Mouse (Mus musculus): ENCODE data around the gene Ccdc155. TPM values are rescaled to one million over a fixed set of nuclear protein-coding genes. Genes with fewer than 3 reads are reported as not detected.
A peak's percentile ranks its signal among the peaks of the same experiment; 100 is the strongest.
"Not testable (repeated sequence)": the region's sequence is repeated elsewhere in the genome, so short reads cannot be mapped to it uniquely, and the experiment has no call there.

Ccdc155 gene
- total RNA-seq, 2 experiments from 2014 or later, result 0.29 TPM; not detected in 1

DNA sequence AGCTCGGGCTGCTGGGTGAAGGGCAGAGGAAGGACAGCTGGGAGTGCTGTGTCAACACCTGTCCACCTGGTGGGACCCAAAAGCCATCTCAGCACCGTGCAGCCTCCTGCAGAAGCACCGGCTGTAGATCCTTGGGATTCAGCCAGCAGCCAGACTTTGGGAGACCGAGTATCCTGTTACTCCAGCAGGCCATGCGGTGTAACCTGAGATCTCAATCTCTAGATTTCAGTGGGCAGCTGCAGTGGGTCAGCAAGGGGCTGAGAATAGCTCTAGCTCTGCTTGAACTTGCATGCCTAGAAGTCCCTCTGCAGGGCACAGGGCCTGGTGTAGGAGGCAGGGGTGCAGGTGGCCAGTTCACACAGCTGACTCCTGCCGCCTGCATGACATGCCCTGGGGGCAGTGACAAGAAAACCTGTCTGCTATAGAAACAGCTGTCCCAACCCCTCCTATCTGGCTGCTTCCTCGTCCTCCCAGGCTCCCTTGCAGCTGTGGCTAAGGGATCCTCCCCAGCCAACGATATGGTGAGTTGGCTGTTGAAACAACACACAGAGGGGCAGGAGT is 12.8 kb downstream of the Ccdc155 start:
- no peak for DNase-seq (ENCODE audit: low spot score in 2 of 2)

- DNase-seq (ENCODE audit: low spot score in 2 of 2), result no peak
These were observed 13.5 kb downstream of the Ccdc155 start for GRCm38 (mm10) chr7:45191161-45191560.

GRCm38 (mm10) chr7:45190186-45190585 is 14.5 kb downstream of the Ccdc155 start:
- no peak for DNase-seq (ENCODE audit: low spot score in 2 of 2)

DNA sequence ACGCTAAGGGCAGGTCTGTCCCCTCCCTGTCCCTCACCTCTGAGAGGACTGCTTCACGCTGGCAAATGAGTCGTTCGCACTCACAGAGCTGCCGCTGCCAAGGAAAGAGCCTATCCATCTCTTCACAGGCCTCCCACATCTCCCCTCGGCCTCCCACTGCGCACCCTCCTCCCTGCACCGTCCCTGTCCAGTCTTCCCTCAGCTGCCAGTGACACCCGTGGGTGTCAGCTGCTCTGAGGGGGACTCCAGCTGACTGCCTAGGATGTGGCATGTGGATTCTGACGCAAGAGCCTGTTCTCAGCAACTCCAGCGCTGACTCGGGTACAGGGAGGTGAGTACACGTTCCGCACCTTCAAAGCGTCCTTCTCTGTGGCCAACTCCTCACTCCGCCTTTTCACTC is 15.1 kb downstream of the Ccdc155 start:
- DNase-seq (ENCODE audit: low spot score in 2 of 2), result no peak

DNA sequence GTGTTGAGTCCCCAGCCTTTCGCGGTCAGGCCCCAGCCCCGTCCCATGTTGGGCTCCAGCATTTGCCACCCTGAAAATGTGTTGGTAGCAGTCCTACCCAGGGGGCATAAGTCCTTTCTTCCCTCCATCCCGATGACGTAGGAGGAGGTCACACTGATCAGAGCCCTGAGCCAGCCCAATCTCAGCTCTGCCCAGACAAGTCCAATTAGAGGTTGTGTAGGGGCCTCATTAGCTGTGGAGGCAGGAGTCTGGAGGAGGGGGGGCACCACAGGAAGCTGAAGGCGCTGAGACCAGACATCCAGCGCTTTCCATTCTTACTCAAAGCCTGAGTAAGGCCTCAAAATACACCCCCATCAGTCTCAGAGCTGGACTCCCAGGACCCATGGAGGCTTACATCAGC is 18.8 kb downstream of the Ccdc155 start:
- DNase-seq (ENCODE audit: low spot score in 2 of 2), result no peak

- no peak for DNase-seq (ENCODE audit: low spot score in 2 of 2)
These were observed 21.0 kb downstream of the Ccdc155 start for GRCm38 (mm10) chr7:45183672-45184071.

DNA sequence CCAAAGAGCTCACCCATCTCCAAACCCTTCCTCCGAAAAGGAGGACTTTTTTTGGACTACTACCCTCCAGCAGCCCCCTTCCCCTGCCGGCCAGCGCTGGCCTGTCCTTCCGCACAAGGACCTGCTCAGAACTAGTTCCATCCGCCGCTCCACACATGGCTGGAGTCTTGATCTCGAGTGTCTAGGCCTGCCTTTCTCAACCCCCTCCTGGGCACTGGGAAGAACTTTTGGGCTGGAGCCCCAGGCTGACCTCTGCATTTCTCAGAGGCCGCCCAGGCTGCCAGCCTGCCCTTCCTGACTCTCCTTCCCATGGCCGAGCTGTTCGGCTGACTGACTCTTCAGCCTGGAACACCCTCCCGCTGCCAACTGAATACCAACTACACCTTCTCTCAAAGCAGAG is 22.1 kb downstream of the Ccdc155 start:
- DNase-seq (ENCODE audit: low spot score in 2 of 2), result no peak

DNA sequence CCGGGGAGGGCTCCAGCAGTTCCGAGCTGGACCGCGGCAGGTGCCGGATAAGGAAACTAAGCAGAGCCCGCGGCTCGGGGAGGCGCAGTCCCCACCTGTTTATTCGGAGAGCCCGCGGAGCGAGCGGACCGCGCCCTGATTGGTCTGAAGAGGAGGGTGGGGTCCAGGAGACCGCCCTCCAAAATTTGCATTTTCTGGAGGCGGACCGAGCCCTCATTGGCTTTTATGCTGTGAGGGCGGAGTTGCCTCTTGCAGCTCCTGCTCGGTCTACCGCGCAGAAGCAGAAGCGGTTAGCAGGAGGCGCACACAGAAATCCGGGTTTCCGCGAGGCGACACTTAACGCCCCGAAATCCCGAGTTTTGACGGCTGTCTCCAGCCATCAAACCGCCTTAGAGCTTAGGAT is 22.5 kb downstream of the Ccdc155 start:
- peak; percentile 76 to 79 for DNase-seq (ENCODE audit: low spot score in 2 of 2)

- DNase-seq (ENCODE audit: low spot score in 2 of 2), result no peak
These were observed 23.2 kb downstream of the Ccdc155 start for GRCm38 (mm10) chr7:45181540-45181939.

GRCm38 (mm10) chr7:45180896-45181477 is 23.7 kb downstream of the Ccdc155 start, which contains the start of gene Pth2:
Gene Pth2, plus strand, starts transcription at chr7:45180995.
- DNase-seq (ENCODE audit: low spot score in 2 of 2), result no peak

DNA sequence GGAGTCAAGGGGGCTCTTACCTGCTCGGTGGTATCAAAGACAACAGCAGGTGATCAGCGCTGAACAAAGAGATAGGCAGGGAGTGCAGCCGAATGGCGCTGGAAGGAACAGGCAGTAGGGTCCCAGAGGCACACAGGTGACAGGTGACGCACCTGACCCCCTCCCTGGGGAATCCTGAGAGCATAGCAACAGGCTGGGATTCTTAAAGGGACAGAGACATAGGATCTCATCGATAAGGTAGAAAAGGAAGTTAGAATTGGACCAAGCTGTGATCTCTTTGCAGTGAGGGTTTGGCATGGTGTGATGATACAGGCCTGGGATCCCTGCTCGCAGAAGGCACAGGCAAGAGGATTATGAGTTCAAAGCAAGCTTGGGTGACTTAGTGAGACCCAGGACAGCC is 25.2 kb downstream of the Ccdc155 start, which contains the start of gene Gfy:
Gfy (minus strand) TSS at position 101 of the 400 bp plus-strand sequence.
- no peak for DNase-seq (ENCODE audit: low spot score in 2 of 2)

DNA sequence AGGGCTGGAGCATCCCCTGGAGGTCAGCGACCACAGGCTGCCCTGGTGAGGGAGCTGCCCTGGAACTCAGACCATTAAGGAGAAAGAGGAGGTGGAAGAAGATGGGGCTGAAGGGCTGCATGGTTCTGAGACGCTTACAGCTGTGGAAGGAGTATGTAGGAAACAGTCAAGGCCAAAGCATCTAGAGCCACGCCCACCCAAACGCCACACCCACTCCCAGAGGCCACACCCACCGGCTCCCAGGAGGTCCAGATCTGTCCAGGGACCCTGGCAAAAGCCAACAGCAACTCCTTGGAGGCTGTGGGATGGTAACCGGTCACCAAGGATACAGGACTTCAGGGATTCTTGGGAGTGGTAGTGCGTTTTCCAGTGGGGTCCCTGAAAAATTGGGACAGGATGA is 26.1 kb downstream of the Ccdc155 start:
- no peak for DNase-seq (ENCODE audit: low spot score in 2 of 2)

DNA sequence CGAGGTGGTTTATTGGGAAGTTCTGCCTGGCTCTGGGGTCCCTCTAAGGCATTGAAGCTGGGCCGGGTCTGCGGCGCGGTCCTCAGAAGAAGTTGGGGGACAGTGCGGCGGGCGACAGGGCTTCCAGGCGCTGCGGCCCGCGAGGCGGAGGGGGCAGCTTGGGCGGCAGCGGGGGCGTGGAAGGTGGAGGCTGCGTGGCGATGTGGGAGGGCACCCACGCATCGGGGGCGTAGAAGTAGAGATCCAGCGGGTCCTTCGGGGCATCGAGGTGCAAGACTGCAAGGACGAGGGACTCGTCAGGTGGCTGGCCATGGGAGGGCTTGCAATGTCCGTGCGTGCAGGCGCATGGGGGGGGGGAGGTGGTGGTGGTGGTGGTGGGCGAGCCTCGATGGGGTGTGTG is 28.3 kb downstream of the Ccdc155 start:
- DNase-seq (ENCODE audit: low spot score in 2 of 2), result no peak

DNA sequence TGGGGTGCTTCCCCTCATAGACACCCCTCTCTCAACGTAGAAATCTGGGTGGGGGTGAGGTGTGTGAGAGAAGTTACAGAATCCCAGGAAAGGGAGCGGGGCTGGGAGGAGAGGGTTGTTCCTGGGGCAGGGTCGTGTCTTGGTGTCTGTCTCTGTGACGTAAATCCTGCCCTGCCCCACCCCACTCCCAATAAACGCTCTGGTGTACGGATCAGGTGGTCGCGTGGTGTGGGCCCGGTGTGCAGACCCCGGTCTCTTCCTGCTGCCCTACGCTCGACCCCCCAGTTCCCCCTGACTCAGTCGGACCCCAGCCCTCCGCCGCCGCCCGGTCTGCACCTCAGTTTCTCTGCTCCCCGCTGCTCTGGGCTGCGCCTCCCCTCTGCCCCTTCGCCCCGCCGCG is 28.8 kb downstream of the Ccdc155 start:
- DNase-seq (ENCODE audit: low spot score in 2 of 2), result no peak

DNA sequence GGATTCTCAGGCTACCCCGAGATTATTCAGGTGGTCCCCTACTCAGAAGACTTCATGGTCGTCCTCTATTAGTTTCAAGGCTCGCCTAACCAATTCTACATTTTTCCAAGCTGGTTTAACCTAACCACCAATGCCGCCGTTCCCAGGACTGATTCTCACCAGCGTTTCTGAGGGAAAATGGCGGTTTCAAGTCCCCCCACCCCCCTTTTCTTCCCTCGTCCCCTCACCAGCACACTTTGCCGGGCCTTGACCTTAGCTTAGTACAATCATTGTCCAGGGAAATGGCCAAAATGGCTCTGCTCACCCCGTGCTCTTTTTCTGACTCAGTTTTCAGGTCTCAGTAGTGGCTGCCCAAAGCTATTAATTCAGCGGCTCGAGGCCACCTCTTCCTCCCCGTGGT is 29.3 kb downstream of the Ccdc155 start:
- no peak for DNase-seq (ENCODE audit: low spot score in 2 of 2)

- no peak for DNase-seq (ENCODE audit: low spot score in 2 of 2)
These were observed 30.0 kb downstream of the Ccdc155 start for GRCm38 (mm10) chr7:45174567-45175280.

DNA sequence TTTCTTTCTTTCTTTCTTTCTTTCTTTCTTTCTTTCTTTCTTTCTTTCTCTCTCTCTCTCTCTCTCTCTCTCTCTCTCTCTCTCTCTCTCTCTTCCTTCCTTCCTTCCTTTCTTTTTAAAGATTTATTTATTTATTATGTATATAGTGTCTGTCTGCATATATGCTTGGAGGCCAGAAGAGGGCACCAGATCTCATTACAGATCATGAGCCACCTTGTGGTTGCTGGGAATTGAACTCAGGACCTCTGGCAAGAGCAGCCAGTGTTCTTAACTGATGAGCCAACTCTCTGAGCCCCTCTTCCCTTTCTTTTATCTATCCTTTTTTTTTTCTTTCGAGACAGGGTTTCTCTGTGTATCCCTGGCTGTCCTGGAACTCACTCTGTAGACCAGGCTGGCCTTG is 30.9 kb downstream of the Ccdc155 start:
- not testable (repeated sequence) for DNase-seq (ENCODE audit: low spot score in 2 of 2)

GRCm38 (mm10) chr7:45172974-45173373 is 31.7 kb downstream of the Ccdc155 start:
- DNase-seq (ENCODE audit: low spot score in 2 of 2), result no peak

- no peak for DNase-seq (ENCODE audit: low spot score in 2 of 2)
These were observed 35.2 kb downstream of the Ccdc155 start for GRCm38 (mm10) chr7:45169495-45169894.

- no peak for DNase-seq (ENCODE audit: low spot score in 2 of 2)
These were observed 36.0 kb downstream of the Ccdc155 start for GRCm38 (mm10) chr7:45168656-45169055.

- no peak for DNase-seq (ENCODE audit: low spot score in 2 of 2)
These were observed 36.8 kb downstream of the Ccdc155 start for GRCm38 (mm10) chr7:45167761-45168445.

GRCm38 (mm10) chr7:45166950-45167401 is 37.7 kb downstream of the Ccdc155 start:
- DNase-seq (ENCODE audit: low spot score in 2 of 2), result no peak

All from adrenal gland, adult 18-20 months (tissue).